Mouse (Mus musculus) liver, embryonic 13.5 days (tissue): Measurements from ENCODE around the gene Frmd5. TPM values are rescaled to one million over a fixed set of nuclear protein-coding genes. Genes with fewer than 3 reads are reported as not detected.

Experiments
- ATAC-seq: fragments of 200-750 bp; cut with Nextera tagmentation; 2 replicates; pipeline ENCODE4 v1.8.0; 2017; ENCODE audit warnings: low read depth, mild to moderate bottlenecking, moderate number of reproducible peaks, moderate library complexity
- DNase-seq: peaks from one replicate; pipeline ENCODE4 v3.0.0; 2022
- H3K27ac ChIP-seq: fragments of 300-500 bp; sonication (generic); 2 replicates; pipeline ENCODE4 v1.5.1; 2015; ENCODE audit warnings: moderate library complexity, mild to moderate bottlenecking, inconsistent platforms
- H3K27me3 ChIP-seq: fragments of 300-500 bp; sonication (generic); 2 replicates; pipeline ENCODE4 v1.6.1; 2015; ENCODE audit warnings: mild to moderate bottlenecking, inconsistent platforms
- H3K36me3 ChIP-seq: fragments of 300-500 bp; sonication (generic); 2 replicates; pipeline ENCODE4 v1.6.1; 2015; ENCODE audit warnings: mild to moderate bottlenecking, inconsistent platforms
- H3K4me1 ChIP-seq: fragments of 300-500 bp; sonication (generic); replicated peaks from 2 replicates; pipeline ENCODE4 v1.6.1; 2015; ENCODE audit warnings: inconsistent platforms
- H3K4me2 ChIP-seq: fragments of 300-500 bp; sonication (generic); 2 replicates; pipeline ENCODE4 v1.6.1; 2015; ENCODE audit warnings: inconsistent platforms, mild to moderate bottlenecking, moderate library complexity
- H3K4me3 ChIP-seq: fragments of 300-500 bp; sonication (generic); replicated peaks from 2 replicates; pipeline ENCODE4 v1.5.1; 2015; ENCODE audit warnings: mild to moderate bottlenecking, inconsistent platforms
- H3K9ac ChIP-seq: fragments of 300-500 bp; sonication (generic); 2 replicates; pipeline ENCODE4 v1.6.1; 2015; ENCODE audit warnings: mild to moderate bottlenecking, inconsistent platforms
- H3K9me3 ChIP-seq: fragments of 300-500 bp; sonication (generic); replicated peaks from 2 replicates; pipeline ENCODE4 v1.6.1; 2016; ENCODE audit warnings: inconsistent platforms
- whole genome bisulfite sequencing: fragments of 180-500 bp; shearing (Covaris S2); methylation state at CpG from one replicate; pipeline ENCODE4 v1.1.7; 2015; ENCODE audit not compliant: insufficient replicate concordance; 5-methylcytosine and 5-hydroxymethylcytosine counted together
- polyA plus RNA-seq: library from polyadenylated mRNA; unstranded; fragments of >200 nt; fragmentation: Nextera tagmentation; extraction: Ambion mirVana; gene quantifications from 2 replicates; pipeline ENCODE4 v1.2.1, GENCODE M21; 2015

Frmd5 gene
- polyA plus RNA-seq, 1 experiment from 2014 or later: 0.28 TPM

- Histone ChIP-seq H3K4me3 (no peak overlapping the region), H3K9me3 (no peaks in the 10 kb centered on the region), H3K36me3 (no peaks in the 10 kb centered on the region), H3K4me1 (peaks cover 21% of the 10 kb centered on the region), H3K9ac (no peak overlapping the region), H3K27me3 (no peaks in the 10 kb centered on the region), H3K27ac (peak overlapping the region; percentile 86), H3K4me2 (peak overlapping the region; percentile 17; the same call in 1 of the 2 replicates)
- peak; percentile 89 for ATAC-seq
- DNase-seq: peak; percentile 28
- WGBS: 45% methylated on average over 5 of the region's 5 CpGs
These were observed 148.6 kb downstream of the Frmd5 start for GRCm38 (mm10) chr2:121658123-121658767.

DNA sequence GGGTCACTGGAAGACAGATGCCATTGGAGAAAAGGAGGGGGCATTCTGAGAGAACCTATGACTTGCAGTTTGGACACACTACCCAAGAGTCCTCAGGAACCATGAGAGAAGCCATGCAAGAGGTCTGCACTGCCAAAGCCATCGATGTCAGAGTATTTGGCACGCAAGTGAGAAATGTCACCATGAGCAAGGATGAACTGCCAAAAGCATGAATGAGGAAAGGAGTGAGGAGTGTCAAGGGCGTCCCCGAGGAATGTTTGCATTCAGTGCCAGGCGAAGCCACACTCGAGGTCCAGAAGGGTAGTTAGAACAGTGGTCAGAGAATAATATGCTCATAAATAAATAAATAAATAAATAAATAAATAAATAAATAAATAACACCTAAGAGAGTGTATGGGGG, 150.9 kb downstream of the Frmd5 start:
- no peaks in the 10 kb centered on the region for H3K27me3 ChIP-seq
- no peak overlapping the region for H3K4me3 ChIP-seq
- H3K27ac ChIP-seq: no peak overlapping the region
- no peak for DNase-seq
- H3K9me3 ChIP-seq: no peaks in the 10 kb centered on the region
- H3K9ac ChIP-seq: no peak overlapping the region
- no peaks in the 10 kb centered on the region for H3K36me3 ChIP-seq
- WGBS: 73% methylated on average over 6 of the region's 6 CpGs
- ATAC-seq: no peak
- no peak overlapping the region for H3K4me2 ChIP-seq
- peaks cover 21% of the 10 kb centered on the region for H3K4me1 ChIP-seq

- Histone ChIP-seq H3K4me1 (peaks cover 21% of the 10 kb centered on the region), H3K27ac (no peak overlapping the region), H3K4me2 (no peak overlapping the region), H3K27me3 (no peaks in the 10 kb centered on the region), H3K9ac (no peak overlapping the region), H3K9me3 (no peaks in the 10 kb centered on the region), H3K4me3 (no peak overlapping the region), H3K36me3 (no peaks in the 10 kb centered on the region)
- WGBS: 65% methylated on average over 8 of the region's 8 CpGs
- ATAC-seq (no peak), DNase-seq (no peak)
These were observed 151.8 kb downstream of the Frmd5 start for GRCm38 (mm10) chr2:121655106-121655505.

- DNase-seq: no peak
- no peaks in the 10 kb centered on the region for H3K27me3 ChIP-seq
- 58% methylated on average over 4 of the region's 4 CpGs for WGBS
- no peak overlapping the region for H3K4me2 ChIP-seq
- no peaks in the 10 kb centered on the region for H3K4me1 ChIP-seq
- no peaks in the 10 kb centered on the region for H3K36me3 ChIP-seq
- no peaks in the 10 kb centered on the region for H3K9me3 ChIP-seq
- no peak overlapping the region for H3K4me3 ChIP-seq
- no peak overlapping the region for H3K9ac ChIP-seq
- H3K27ac ChIP-seq: no peak overlapping the region
- ATAC-seq: no peak
These were observed 160.4 kb downstream of the Frmd5 start for GRCm38 (mm10) chr2:121646528-121646927.

- Histone ChIP-seq H3K36me3 (no peaks in the 10 kb centered on the region), H3K4me1 (no peaks in the 10 kb centered on the region), H3K4me3 (no peak overlapping the region), H3K27me3 (no peaks in the 10 kb centered on the region), H3K9me3 (no peaks in the 10 kb centered on the region), H3K4me2 (no peak overlapping the region), H3K27ac (no peak overlapping the region), H3K9ac (no peak overlapping the region)
- ATAC-seq: no peak
- no peak for DNase-seq
- 55% methylated on average over 6 of the region's 6 CpGs for WGBS
These were observed 164.0 kb downstream of the Frmd5 start for GRCm38 (mm10) chr2:121642934-121643333.

DNA sequence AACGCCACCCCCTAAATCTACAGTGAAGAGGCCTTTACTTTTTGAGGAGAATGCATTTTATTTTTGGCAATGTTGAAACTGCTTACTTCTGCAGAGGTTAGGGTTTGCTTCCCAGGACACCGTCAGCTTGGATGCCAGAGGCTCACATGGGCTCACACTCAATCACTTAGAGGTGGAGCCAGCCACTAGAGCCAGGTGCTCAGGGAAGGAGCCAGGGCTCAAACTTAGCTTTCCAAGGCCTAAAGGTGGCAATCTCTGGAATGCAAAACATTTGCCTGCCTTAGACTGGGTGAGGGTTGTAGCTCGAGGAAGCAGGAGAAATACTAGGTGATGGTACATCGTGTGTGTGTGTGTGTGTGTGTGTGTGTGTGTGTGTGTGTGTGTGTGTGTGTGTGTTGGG, 174.8 kb downstream of the Frmd5 start:
- no peaks in the 10 kb centered on the region for H3K4me1 ChIP-seq
- DNase-seq (no peak), ATAC-seq (no peak)
- H3K4me3 ChIP-seq: no peak overlapping the region
- H3K27ac ChIP-seq: no peak overlapping the region
- H3K9ac ChIP-seq: no peak overlapping the region
- no peaks in the 10 kb centered on the region for H3K9me3 ChIP-seq
- WGBS: 47% methylated on average over 4 of the region's 4 CpGs
- H3K36me3 ChIP-seq: no peaks in the 10 kb centered on the region
- no peaks in the 10 kb centered on the region for H3K27me3 ChIP-seq
- H3K4me2 ChIP-seq: no peak overlapping the region

DNA sequence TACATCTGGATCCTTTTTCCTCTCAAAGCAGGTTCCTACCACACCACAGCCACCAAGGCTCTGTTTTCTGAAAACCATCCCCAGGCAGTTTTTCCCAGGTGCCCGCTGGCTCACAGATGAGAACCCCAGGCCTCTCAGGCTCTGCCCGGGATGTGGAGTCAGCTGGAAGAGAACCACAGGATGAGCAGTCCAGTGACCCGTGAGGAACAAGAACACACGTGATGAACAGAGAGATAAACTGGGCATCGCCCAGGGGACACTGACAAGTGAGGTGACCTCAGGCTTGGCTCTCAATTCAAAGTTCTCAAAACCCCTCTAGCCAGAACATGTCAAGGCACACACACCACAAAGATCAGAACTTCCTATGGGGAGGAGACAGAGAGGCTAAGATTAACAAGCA, 176.6 kb downstream of the Frmd5 start:
- no peaks in the 10 kb centered on the region for H3K4me1 ChIP-seq
- no peak for DNase-seq
- H3K36me3 ChIP-seq: no peaks in the 10 kb centered on the region
- no peak overlapping the region for H3K27ac ChIP-seq
- 47% methylated on average over 5 of the region's 5 CpGs for WGBS
- H3K4me3 ChIP-seq: no peak overlapping the region
- no peak for ATAC-seq
- no peak overlapping the region for H3K9ac ChIP-seq
- H3K9me3 ChIP-seq: no peaks in the 10 kb centered on the region
- H3K27me3 ChIP-seq: no peaks in the 10 kb centered on the region
- H3K4me2 ChIP-seq: no peak overlapping the region

- ATAC-seq: no peak
- no peak overlapping the region for H3K9ac ChIP-seq
- no peak for DNase-seq
- no peaks in the 10 kb centered on the region for H3K36me3 ChIP-seq
- H3K4me1 ChIP-seq: no peaks in the 10 kb centered on the region
- H3K27me3 ChIP-seq: no peaks in the 10 kb centered on the region
- no peak overlapping the region for H3K27ac ChIP-seq
- WGBS: 70% methylated on average over 10 of the region's 10 CpGs
- no peak overlapping the region for H3K4me2 ChIP-seq
- H3K9me3 ChIP-seq: no peaks in the 10 kb centered on the region
- H3K4me3 ChIP-seq: no peak overlapping the region
These were observed 178.6 kb downstream of the Frmd5 start for GRCm38 (mm10) chr2:121628290-121628689.

DNA sequence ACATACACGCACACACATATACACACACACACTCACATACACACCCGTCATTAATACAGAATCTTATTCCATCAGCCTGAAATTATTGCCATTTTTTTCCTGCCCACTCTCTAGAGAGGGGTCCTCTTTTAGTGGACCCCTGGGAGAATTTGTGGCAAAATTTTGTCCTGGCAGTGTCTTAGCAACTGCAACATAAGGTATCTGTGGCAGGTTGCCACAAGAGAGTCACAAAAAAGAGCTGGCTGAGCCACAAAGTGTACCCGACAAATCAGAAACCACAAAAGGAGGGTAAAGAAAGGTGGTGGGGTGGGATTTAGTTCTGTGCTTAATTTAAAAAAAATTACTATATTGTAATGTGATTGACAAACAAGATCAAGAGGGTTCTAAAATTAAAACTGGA, 181.0 kb downstream of the Frmd5 start:
- no peaks in the 10 kb centered on the region for H3K27me3 ChIP-seq
- 65% methylated on average over 3 of the region's 3 CpGs for WGBS
- no peak overlapping the region for H3K27ac ChIP-seq
- ATAC-seq: no peak
- H3K4me2 ChIP-seq: no peak overlapping the region
- no peak overlapping the region for H3K9ac ChIP-seq
- DNase-seq: no peak
- no peaks in the 10 kb centered on the region for H3K4me1 ChIP-seq
- H3K36me3 ChIP-seq: no peaks in the 10 kb centered on the region
- H3K4me3 ChIP-seq: no peak overlapping the region
- no peaks in the 10 kb centered on the region for H3K9me3 ChIP-seq

DNA sequence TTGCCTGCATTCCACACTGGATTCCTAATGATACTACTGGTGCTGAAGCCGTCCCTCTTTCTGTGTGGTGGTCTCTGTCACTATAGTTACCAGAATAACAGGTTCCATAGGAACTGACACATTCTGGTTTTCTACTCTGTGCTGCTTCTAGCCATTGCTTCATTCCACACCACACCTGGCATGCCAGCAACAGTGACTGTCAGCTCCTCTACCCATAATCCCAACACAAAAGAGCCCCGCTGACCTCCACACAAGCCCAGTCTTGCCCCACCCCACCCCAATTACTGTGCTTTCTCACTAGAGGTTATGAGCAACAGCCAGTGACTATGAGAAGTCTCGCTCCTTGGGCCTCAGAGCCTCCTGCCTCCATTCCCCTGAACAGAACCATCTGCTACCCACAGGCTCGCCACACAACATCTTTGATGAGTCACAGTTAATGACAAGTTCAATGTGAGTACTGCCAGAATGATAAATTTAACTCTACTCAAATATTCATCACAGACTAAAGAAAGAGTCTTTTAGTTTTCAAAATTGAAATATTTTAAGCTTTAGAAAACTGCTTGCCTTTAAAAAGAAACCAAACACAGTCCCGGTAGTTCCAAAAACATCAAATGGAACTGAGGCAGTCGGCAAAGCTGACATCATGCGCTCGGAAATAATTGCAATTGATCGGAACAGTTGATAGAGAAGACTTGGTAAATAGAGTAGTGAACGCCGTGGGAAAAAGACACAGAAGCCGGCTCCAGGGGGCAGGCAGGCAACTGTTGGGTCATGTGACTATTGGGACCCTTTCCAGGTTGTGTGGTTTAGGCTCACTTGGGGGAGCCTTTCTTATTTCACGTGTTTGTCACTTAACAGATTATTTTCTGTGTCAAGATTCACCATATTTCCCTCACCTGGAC, 185.4 kb downstream of the Frmd5 start:
- no peak overlapping the region for H3K4me3 ChIP-seq
- no peaks in the 10 kb centered on the region for H3K4me1 ChIP-seq
- ATAC-seq (no peak), DNase-seq (no peak)
- no peak overlapping the region for H3K27ac ChIP-seq
- H3K4me2 ChIP-seq: no peak overlapping the region
- H3K9me3 ChIP-seq: no peaks in the 10 kb centered on the region
- no peaks in the 10 kb centered on the region for H3K36me3 ChIP-seq
- WGBS: 60% methylated on average over 13 of the region's 13 CpGs
- no peaks in the 10 kb centered on the region for H3K27me3 ChIP-seq
- no peak overlapping the region for H3K9ac ChIP-seq

DNA sequence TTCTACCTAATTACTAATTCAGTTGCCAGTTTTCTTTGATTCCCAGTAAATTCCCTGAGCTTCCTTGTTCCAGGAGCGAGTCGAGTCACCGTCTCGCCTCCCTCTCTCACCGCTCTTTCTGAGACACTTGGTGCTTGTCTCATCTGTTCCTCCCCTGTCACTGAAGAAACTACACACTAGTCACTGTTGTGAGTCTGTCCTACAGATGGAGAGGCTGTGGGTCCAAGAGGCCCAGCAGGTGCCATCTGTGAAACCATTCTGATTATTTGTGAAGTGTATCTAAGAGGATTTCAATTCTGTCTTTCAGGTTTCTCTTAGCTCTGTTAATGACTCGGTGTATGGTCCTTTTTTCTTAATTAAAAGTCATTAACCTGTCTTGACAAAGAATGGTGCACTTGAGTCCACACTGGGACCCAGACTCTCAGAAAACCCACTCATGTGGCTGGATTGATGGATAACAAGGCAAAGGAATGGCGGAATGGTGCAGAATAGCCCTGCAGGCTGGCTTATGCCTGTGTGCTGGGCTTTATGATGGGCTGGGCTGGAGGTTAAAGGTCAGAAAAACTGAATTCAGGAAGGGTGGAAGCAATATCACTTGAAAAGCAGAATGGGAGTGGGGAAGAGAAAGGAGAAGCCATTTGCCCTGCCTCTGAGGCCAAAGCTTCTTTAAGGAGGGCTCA, 186.2 kb downstream of the Frmd5 start:
- Histone ChIP-seq H3K9me3 (no peaks in the 10 kb centered on the region), H3K4me1 (no peaks in the 10 kb centered on the region), H3K9ac (no peak overlapping the region), H3K4me3 (no peak overlapping the region), H3K36me3 (no peaks in the 10 kb centered on the region), H3K4me2 (no peak overlapping the region), H3K27me3 (no peaks in the 10 kb centered on the region), H3K27ac (no peak overlapping the region)
- ATAC-seq (no peak), DNase-seq (no peak)
- WGBS: 77% methylated on average over 7 of the region's 7 CpGs
